In genomic region chr6:86194941-86195932, GRCm38 (mm10) we compare ENCODE assay signal across 8 mouse cellular contexts. TPM values are rescaled to one million over a fixed set of nuclear protein-coding genes. Genes with fewer than 3 reads are reported as not detected.
DNase-seq lines count a peak whose midpoint lies in the region; ATAC-seq and TF ChIP-seq lines count a peak whose summit lies in the region.

Gene Tgfa (plus strand): TSS chr6:86195223.

- intact Hi-C loops in left cerebral cortex, adult 2 months (cut with DNase I): loop anchor here (2.0 to 5.0 kb wide), 2 partner anchors 152 to 170 kb away; partner anchors contain the start of gene Fam136a

- H3K4me3 ChIP-seq in hindbrain, embryonic 14.5 days (replicated peaks; ENCODE audit: low read length): peak within 1 kb of the TSS; percentile 67
- peak within 1 kb of the TSS; percentile 67 for H3K4me3 ChIP-seq in left cerebral cortex, adult 2 months

- peak; percentile 69 for TF ChIP-seq CTCF in left cerebral cortex, adult 2 months (IDR thresholded peaks at IDR 0.05)

- H3K27ac ChIP-seq in hindbrain, embryonic 14.5 days: peak within 1 kb of the TSS; percentile 28; the same call in 1 of the 2 replicates
- H3K27ac ChIP-seq in left cerebral cortex, adult 2 months: peak within 1 kb of the TSS; percentile 26

- H3K9ac ChIP-seq in hindbrain, embryonic 14.5 days: peak within 1 kb of the TSS; percentile 70

- no peaks in the 10 kb centered on the region for H3K36me3 ChIP-seq in hindbrain, embryonic 14.5 days (replicated peaks; ENCODE audit: control insufficient read depth, insufficient read depth)

- peak; percentile 88 to 94 for DNase-seq in adrenal gland, adult (ENCODE audit: inconsistent age in 2 of 2, low spot score in 1 of 2)
- DNase-seq in cerebellum, adult 9-11 months: peak; percentile 61
- DNase-seq in frontal cortex, postnatal 10 days (ENCODE audit: low spot score in 2 of 2): peak; percentile 39 to 65
- peak; percentile 57 for DNase-seq in hindbrain, embryonic 14.5 days (ENCODE audit: low spot score)
- DNase-seq in left cerebral cortex, adult 2 months (ENCODE audit: extremely low spot score in 1 of 2, low spot score in 2 of 2): peak; percentile 56 to 64
- peak; percentile 79 for DNase-seq in lung, postnatal 36 days
- DNase-seq in right cerebral cortex, postnatal 10 days (ENCODE audit: low spot score in 2 of 2): peak; percentile 71 to 79

- under 1% methylated on average over 92 of the region's 97 CpGs for WGBS in hindbrain, embryonic 14.5 days

- H3K9me3 ChIP-seq in hindbrain, embryonic 14.5 days (ENCODE audit: control insufficient read depth, low read length): no peaks in the 10 kb centered on the region

- peak; percentile 83 for ATAC-seq in hindbrain, embryonic 14.5 days (ENCODE audit: low FRiP score)
- ATAC-seq in erythroid progenitor cell, adult 5-6 weeks (replicated peaks; ENCODE audit: low FRiP score, poor library complexity, severe bottlenecking): no peak

- H3K27me3 ChIP-seq in hindbrain, embryonic 14.5 days (ENCODE audit: control insufficient read depth, insufficient read depth, low read length): 0 out of 2 replicates have a peak, but pooled peaks cover 9% of the 10 kb centered on the region

- H3K4me1 ChIP-seq in hindbrain, embryonic 14.5 days (replicated peaks; ENCODE audit: control insufficient read depth, insufficient read depth, low read length): peaks cover 5% of the 10 kb centered on the region

- peak within 1 kb of the TSS; percentile 94 for H3K4me2 ChIP-seq in hindbrain, embryonic 14.5 days (replicated peaks)

RNA-seq across cellular contexts. Expression of gene Tgfa, which starts in this region (rescaled TPM):
- 23.1 and 27.2 TPM in 2 replicates for polyA plus RNA-seq in hindbrain, embryonic 14.5 days (2014; fragmentation: Nextera tagmentation; extraction: Ambion mirVana)
- 10 to 100 TPM; 11.7 to 13.1 TPM for total RNA-seq in left cerebral cortex, adult 2 months (2021)
- total RNA-seq in erythroid progenitor cell, adult 5-6 weeks (2015; ENCODE audit: low replicate concordance): not detected in 2 replicates
- not detected in 2 replicates for total RNA-seq in erythroid progenitor cell, adult 5-6 weeks (2017; ENCODE audit: low replicate concordance)

Comparison
In these comparisons a context has a peak if more than half of its experiments do, and no peak if none do; other contexts are left out.
1. RNA of gene Tgfa (total RNA-seq): 11.7 to 13.1 TPM in left cerebral cortex, adult 2 months; not detected in erythroid progenitor cell, adult 5-6 weeks; every median in the first group is over 10 times any median in the second.
2. Peak in every context shown above with its lines, with median percentiles within 50 percentile points of each other: DNase-seq.